ENCODE assay signal across 14 mouse cellular contexts in the genomic region with DNA sequence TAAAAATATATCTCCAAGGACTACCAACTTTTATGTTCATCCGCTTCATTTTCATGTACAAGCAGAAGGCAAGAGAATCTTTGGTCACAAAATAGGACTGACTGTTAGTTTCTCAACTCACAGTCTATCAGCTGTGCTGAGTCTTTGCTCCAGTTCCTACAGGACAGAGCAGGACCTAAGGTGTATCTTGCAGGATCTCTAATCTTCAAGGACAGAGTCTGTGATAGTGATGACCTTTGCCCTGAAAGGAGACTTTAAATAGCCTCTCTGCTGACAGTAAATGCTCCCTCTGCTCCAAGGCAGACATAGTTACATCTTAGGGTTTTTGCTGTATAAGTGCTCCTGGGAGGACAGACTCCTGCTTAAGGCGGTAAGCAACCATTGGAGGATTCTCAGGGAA.
"Had no signal": no experiment of that assay in that cellular context is flagged by ENCODE, and none has a peak within 500 bp of the region (broad histone marks: within the 10 kb centered on the region; RNA-seq: fewer than 3 reads in every experiment).

No protein-coding gene starts in this region.

- H3K9me3 ChIP-seq: limb, embryonic 13.5 days; midbrain, embryonic 12.5 days; neural tube, embryonic 13.5 days had no signal

- H3K36me3 ChIP-seq: limb, embryonic 13.5 days; neural tube, embryonic 13.5 days had no signal

- H3K4me3 ChIP-seq: limb, embryonic 13.5 days; midbrain, embryonic 12.5 days; neural tube, embryonic 13.5 days had no signal

- DNase-seq: kidney, postnatal 36 days; layer of hippocampus, adult 9-11 months; left cerebral cortex, postnatal 4 days; lung, adult 18-20 months; retina, postnatal 1 day; right cerebral cortex, postnatal 4 days; spleen, adult 18-20 months; thymus, adult 18-20 months; thymus, postnatal 14 days had no signal

- ATAC-seq: midbrain, embryonic 16.5 days had no signal

- H3K9ac ChIP-seq: limb, embryonic 13.5 days; liver, embryonic 14.5 days; midbrain, embryonic 12.5 days; neural tube, embryonic 13.5 days had no signal

- H3K27me3 ChIP-seq: limb, embryonic 13.5 days; midbrain, embryonic 12.5 days; neural tube, embryonic 13.5 days had no signal

- H3K4me2 ChIP-seq: limb, embryonic 13.5 days; midbrain, embryonic 12.5 days; neural tube, embryonic 13.5 days had no signal

- H3K27ac ChIP-seq: limb, embryonic 13.5 days; liver, embryonic 14.5 days; midbrain, embryonic 12.5 days; neural tube, embryonic 13.5 days had no signal
